Mouse (Mus musculus) forebrain, embryonic 11.5 days (tissue): ENCODE measurements around the gene Sntb2. TPM values are rescaled to one million over a fixed set of nuclear protein-coding genes. Genes with fewer than 3 reads are reported as not detected.
"Not testable (repeated sequence)": the region's sequence is repeated elsewhere in the genome, so short reads cannot be mapped to it uniquely, and the experiment has no call there.

Source experiments
- ATAC-seq: fragments of 200-750 bp; cut with Nextera tagmentation; replicated peaks from 2 replicates; pipeline ENCODE4 v1.8.0; 2017; ENCODE audit warnings: moderate TSS enrichment; ENCODE audit not compliant: low FRiP score
- DNase-seq: peaks from one replicate; pipeline ENCODE4 v3.0.0-alpha.2; 2017; ENCODE audit warnings: low spot score
- H3K27ac ChIP-seq: fragments of 300-500 bp; sonication (generic); 2 replicates; pipeline ENCODE4 v1.5.1; 2014; ENCODE audit warnings: low read depth, low read length
- H3K27me3 ChIP-seq: fragments of 300-500 bp; sonication (generic); 2 replicates; pipeline ENCODE4 v1.6.1; 2014; ENCODE audit warnings: mild to moderate bottlenecking, low read length, mixed read lengths; ENCODE audit not compliant: control insufficient read depth, insufficient read depth
- H3K36me3 ChIP-seq: fragments of 300-500 bp; sonication (generic); 2 replicates; pipeline ENCODE4 v1.6.1; 2014; ENCODE audit warnings: mild to moderate bottlenecking, low read length, moderate library complexity, mixed read lengths; ENCODE audit not compliant: control insufficient read depth, insufficient read depth
- H3K4me1 ChIP-seq: fragments of 300-500 bp; sonication (generic); replicated peaks from 2 replicates; pipeline ENCODE4 v1.6.1; 2014; ENCODE audit warnings: low read length, mixed read lengths; ENCODE audit not compliant: control insufficient read depth, insufficient read depth
- H3K4me2 ChIP-seq: fragments of 300-500 bp; sonication (generic); 2 replicates; pipeline ENCODE4 v1.6.1; 2014; ENCODE audit warnings: low read depth, mild to moderate bottlenecking, low read length, moderate library complexity, mixed read lengths; ENCODE audit not compliant: severe bottlenecking
- H3K4me3 ChIP-seq: fragments of 300-500 bp; sonication (generic); 2 replicates; pipeline ENCODE4 v1.5.1; 2014; ENCODE audit warnings: low read depth, low read length
- H3K9ac ChIP-seq: fragments of 300-500 bp; sonication (generic); 2 replicates; pipeline ENCODE4 v1.6.1; 2014; ENCODE audit warnings: low read length
- H3K9me3 ChIP-seq: fragments of 300-500 bp; sonication (generic); 2 replicates; pipeline ENCODE4 v1.6.1; 2016; ENCODE audit warnings: low read length, mixed read lengths; ENCODE audit not compliant: control insufficient read depth
- WGBS: fragments of 180-500 bp; shearing (Covaris S2); extraction: QIAGEN DNeasy Blood & Tissue Kit; methylation state at CpG from one replicate; pipeline ENCODE4 v1.1.7; 2014; 5-methylcytosine and 5-hydroxymethylcytosine counted together
- polyA plus RNA-seq: library from polyadenylated mRNA; unstranded; fragments of >200 nt; fragmentation: Nextera tagmentation; extraction: Ambion mirVana; gene quantifications from 2 replicates; pipeline ENCODE4 v1.2.1, GENCODE M21; 2014

Sntb2 gene
- polyA plus RNA-seq, 1 experiment from 2014 or later: 9.5 TPM

DNA sequence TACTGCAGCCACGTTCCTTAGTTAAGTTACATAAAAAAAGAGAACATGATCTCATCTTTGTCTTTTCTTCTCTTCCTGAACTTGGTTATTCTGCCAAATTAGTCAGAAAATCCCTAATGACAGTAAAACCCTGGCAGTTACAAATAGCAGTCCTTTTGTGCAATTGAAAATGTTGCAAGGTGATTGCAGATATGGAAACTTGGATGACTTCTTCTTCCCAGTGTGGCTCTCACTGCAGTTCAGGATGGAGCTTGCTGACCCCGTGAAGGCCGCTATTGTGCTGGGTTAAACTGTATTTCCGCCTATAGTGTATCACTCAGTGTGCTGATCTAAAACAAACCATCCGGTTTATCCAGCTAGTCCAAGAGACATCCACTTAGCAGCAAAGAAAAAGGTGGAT is 36.4 kb downstream of the Sntb2 start:
- H3K9ac ChIP-seq: no peak overlapping the region
- no peak overlapping the region for H3K27ac ChIP-seq
- H3K4me2 ChIP-seq: no peak overlapping the region
- no peaks in the 10 kb centered on the region for H3K27me3 ChIP-seq
- no peaks in the 10 kb centered on the region for H3K36me3 ChIP-seq
- WGBS: 81% methylated on average over 5 of the region's 5 CpGs
- DNase-seq (no peak), ATAC-seq (no peak)
- H3K4me1 ChIP-seq: no peaks in the 10 kb centered on the region
- H3K4me3 ChIP-seq: no peak overlapping the region
- no peaks in the 10 kb centered on the region for H3K9me3 ChIP-seq

DNA sequence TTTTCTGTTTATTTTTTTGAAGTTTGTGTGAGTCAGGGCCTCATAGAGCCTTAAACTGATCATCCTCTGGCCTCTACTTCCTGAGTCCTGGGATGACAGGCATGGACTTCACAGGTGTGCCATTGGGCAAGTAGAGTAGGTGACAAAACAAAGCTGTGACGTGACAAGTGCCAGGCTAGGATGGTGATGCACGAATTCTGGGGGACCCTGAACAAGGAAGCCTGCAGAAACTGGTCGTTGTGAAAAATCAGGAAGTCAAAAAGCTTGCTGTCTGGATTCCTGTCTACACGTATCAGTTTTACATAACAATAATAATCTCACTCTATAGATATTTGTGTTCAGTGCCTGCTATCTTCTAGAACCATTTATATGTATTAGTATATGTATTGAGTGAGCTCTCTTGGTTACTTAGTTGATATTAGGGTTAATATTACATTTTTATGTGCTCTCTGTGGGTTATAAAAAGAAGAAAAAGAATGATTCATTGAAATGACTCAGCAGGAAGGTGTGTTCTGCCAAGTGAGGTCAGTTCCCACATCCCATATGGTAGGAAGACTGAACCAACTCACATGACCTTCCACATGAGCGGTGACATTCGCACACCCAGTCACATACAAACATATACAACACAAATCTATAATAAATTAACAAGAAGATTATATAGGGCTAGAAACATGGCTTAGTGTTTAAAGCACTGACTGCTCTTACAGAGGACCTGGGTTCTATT is 37.2 kb downstream of the Sntb2 start:
- Histone ChIP-seq H3K9me3 (no peaks in the 10 kb centered on the region), H3K27ac (no peak overlapping the region), H3K4me2 (no peak overlapping the region), H3K36me3 (no peaks in the 10 kb centered on the region), H3K27me3 (no peaks in the 10 kb centered on the region; the same call in 1 of the 2 replicates), H3K4me3 (no peak overlapping the region), H3K4me1 (no peaks in the 10 kb centered on the region), H3K9ac (no peak overlapping the region)
- 88% methylated on average over 6 of the region's 6 CpGs for WGBS
- ATAC-seq: no peak
- DNase-seq: no peak

DNA sequence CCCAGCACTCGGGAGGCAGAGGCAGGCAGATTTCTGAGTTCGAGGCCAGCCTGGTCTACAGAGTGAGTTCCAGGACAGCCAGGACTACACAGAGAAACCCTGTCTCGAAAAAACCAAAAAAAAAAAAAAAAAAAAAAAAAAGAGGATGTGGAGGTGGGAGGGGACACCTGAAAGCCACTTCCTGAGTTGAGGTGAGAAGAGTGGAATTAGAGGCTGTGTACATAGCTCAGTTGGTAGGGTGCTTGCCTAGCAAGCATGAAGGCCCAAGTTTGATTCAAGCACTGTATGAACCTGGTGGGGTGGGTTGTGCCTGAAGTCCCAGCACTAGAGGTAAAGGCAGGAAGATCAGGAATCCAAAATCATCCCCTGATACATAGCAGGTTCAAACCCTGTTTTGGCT is 38.0 kb downstream of the Sntb2 start:
- H3K4me3 ChIP-seq, H3K9ac ChIP-seq, H3K9me3 ChIP-seq, H3K27ac ChIP-seq, H3K27me3 ChIP-seq, H3K4me1 ChIP-seq, ATAC-seq, DNase-seq, H3K4me2 ChIP-seq, H3K36me3 ChIP-seq: not testable (repeated sequence)
- WGBS: 100% methylated on average over 2 of the region's 3 CpGs

DNA sequence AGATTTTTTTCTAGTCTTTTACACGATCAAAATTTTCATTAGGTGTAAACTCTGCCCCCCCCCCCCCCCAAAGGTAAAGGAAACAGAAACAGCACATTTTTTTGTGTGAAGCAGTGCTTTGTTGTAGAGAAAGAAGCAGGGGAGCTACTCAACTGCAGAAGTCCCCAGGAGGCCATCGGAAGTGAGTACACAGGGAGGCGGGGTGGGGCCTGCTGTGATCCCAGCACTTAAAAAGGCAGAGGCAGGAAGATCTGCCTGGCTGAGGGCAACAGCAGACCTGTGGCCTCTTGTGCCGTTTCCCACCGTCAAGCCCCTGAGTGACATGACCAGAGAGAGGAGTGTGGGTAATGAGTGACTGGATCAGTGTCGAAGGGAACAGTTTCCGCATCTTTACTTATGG is 39.2 kb downstream of the Sntb2 start:
- H3K27me3 ChIP-seq: no peaks in the 10 kb centered on the region; the same call in 1 of the 2 replicates
- no peak for ATAC-seq
- H3K9ac ChIP-seq: no peak overlapping the region
- H3K27ac ChIP-seq: no peak overlapping the region
- no peaks in the 10 kb centered on the region for H3K4me1 ChIP-seq
- 78% methylated on average over 7 of the region's 7 CpGs for WGBS
- H3K36me3 ChIP-seq: no peaks in the 10 kb centered on the region
- H3K4me2 ChIP-seq: no peak overlapping the region
- H3K4me3 ChIP-seq: no peak overlapping the region
- no peak for DNase-seq
- no peaks in the 10 kb centered on the region for H3K9me3 ChIP-seq

DNA sequence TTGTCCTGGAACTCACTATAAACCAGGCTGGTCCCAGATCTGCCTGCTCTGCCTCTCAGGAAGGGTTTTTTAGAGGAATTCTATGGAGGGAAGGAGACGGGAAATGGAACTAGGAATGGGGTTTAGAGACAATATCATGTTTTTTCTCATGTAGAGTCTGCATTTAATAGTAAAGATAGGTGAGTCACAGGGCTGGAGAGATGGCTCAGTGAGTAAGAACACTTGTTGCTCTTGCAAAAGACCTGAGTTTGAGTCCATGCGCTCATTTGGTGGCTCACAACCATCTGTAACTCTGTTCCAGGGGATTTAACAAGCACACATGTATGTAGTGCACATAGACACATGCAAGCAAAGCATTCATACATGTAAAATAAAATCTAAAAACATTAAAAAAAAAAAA is 40.2 kb downstream of the Sntb2 start:
- Histone ChIP-seq H3K9ac (no peak overlapping the region), H3K9me3 (no peaks in the 10 kb centered on the region), H3K36me3 (no peaks in the 10 kb centered on the region), H3K4me1 (no peaks in the 10 kb centered on the region), H3K4me3 (no peak overlapping the region), H3K4me2 (no peak overlapping the region), H3K27ac (no peak overlapping the region), H3K27me3 (no peaks in the 10 kb centered on the region; the same call in 1 of the 2 replicates)
- no peak for ATAC-seq
- DNase-seq: no peak
- 90% methylated on average over 2 of the region's 2 CpGs for WGBS

DNA sequence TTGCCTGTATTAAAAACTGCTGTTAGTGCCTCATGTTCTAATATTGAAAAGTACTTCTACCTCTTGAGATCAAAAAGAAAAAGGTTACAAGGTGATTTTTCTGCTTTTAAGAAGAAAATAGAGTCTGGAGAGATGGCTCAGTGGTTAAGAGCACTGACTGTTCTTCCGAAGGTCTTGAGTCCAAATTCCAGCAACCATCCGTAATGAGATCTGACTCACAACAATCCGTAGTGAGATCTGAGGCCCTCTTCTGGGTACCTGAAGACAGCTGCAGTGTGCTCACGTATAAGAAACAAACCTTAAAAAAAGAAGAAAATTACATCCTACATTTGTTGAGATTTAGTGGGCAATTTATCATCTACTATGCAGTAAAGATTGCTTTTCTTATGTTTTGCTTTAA is 40.9 kb downstream of the Sntb2 start:
- no peaks in the 10 kb centered on the region; the same call in 1 of the 2 replicates for H3K27me3 ChIP-seq
- no peaks in the 10 kb centered on the region for H3K36me3 ChIP-seq
- no peak for ATAC-seq
- H3K9ac ChIP-seq: no peak overlapping the region
- DNase-seq: no peak
- WGBS: 79% methylated on average over 4 of the region's 4 CpGs
- H3K4me2 ChIP-seq: no peak overlapping the region
- H3K4me3 ChIP-seq: no peak overlapping the region
- H3K9me3 ChIP-seq: no peaks in the 10 kb centered on the region
- H3K27ac ChIP-seq: no peak overlapping the region
- H3K4me1 ChIP-seq: no peaks in the 10 kb centered on the region

DNA sequence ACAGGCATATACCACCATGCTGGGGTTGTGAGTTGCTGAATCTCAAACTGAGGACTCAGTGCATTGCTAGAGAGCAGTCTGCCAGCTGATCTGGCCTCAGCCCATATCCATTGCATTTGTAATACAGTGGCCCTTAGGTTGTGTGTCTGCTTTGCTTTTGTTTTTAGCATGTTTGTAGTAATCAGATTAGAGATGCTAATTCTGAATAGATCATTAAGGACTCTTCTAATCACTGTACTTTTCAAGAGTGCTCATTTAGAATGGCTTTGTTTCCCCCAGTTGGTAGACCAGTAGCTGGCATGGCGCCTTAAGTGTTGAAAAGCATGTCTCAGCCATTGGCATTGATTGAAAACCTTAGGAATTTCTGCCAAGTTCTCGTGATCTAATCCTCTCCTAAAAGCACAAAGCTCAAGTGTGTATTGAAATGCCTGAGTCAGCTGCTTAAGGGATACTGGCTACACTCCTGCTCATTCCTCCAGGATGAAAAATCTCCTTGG is 43.3 kb downstream of the Sntb2 start:
- no peaks in the 10 kb centered on the region for H3K4me1 ChIP-seq
- no peaks in the 10 kb centered on the region; the same call in 1 of the 2 replicates for H3K27me3 ChIP-seq
- ATAC-seq (peak; percentile 61; the same call in 1 of the 2 replicates), DNase-seq (no peak)
- no peaks in the 10 kb centered on the region for H3K36me3 ChIP-seq
- H3K4me2 ChIP-seq: no peak overlapping the region
- H3K9ac ChIP-seq: no peak overlapping the region
- no peak overlapping the region for H3K27ac ChIP-seq
- no peak overlapping the region for H3K4me3 ChIP-seq
- WGBS: 29% methylated on average over 2 of the region's 2 CpGs
- H3K9me3 ChIP-seq: no peaks in the 10 kb centered on the region

DNA sequence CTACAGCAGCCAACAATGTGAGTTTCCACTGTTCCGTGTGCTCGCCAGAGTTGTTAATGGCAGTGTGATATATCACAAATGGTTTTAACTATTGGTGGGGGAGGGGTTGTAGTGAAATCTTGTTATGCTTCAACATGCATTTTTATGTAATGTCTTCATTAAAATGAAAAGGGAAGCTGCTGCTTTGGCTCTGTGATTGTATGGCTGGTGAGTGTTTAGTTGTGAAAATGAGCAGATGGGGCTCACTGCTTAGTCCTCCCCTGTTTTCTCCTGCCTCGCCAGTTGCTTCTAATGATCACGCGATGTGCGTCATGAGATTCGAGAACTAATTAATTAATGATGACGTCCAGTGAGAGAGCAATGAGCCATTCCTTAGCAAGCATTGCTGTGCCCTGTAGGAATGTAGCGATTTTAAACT is 49.9 kb downstream of the Sntb2 start:
- H3K4me3 ChIP-seq: no peak overlapping the region
- H3K27me3 ChIP-seq: no peaks in the 10 kb centered on the region
- no peak overlapping the region for H3K27ac ChIP-seq
- H3K9me3 ChIP-seq: no peaks in the 10 kb centered on the region
- 80% methylated on average over 9 of the region's 9 CpGs for WGBS
- H3K36me3 ChIP-seq: no peaks in the 10 kb centered on the region
- H3K4me2 ChIP-seq: no peak overlapping the region
- no peak overlapping the region for H3K9ac ChIP-seq
- DNase-seq: no peak
- no peak for ATAC-seq
- no peaks in the 10 kb centered on the region for H3K4me1 ChIP-seq

DNA sequence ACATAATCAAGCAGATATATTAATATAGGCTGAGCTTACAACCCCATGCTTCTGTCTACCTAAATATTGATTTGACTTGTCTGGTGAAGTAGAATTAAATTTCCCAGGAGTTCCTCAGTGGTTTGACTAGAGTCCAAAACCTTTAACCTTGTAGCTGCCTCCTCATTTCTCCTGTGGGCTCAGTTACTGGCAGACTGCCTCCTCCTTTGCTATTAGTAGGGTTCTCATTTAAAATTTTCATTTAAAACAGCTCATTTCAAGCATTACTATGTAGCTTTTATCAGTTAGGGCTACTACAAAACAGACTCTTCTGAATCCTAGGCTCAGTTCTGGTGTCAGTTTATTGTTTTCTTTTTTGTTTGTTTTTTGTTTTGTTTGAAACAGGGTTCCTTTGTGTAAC is 50.4 kb downstream of the Sntb2 start:
- Histone ChIP-seq H3K27ac (no peak overlapping the region), H3K27me3 (no peaks in the 10 kb centered on the region), H3K4me1 (no peaks in the 10 kb centered on the region), H3K36me3 (no peaks in the 10 kb centered on the region), H3K9ac (no peak overlapping the region), H3K4me3 (no peak overlapping the region), H3K9me3 (no peaks in the 10 kb centered on the region), H3K4me2 (no peak overlapping the region)
- no peak for DNase-seq
- ATAC-seq: no peak
